Mouse (Mus musculus): Measurements from ENCODE around the gene Slc39a11.

DNA sequence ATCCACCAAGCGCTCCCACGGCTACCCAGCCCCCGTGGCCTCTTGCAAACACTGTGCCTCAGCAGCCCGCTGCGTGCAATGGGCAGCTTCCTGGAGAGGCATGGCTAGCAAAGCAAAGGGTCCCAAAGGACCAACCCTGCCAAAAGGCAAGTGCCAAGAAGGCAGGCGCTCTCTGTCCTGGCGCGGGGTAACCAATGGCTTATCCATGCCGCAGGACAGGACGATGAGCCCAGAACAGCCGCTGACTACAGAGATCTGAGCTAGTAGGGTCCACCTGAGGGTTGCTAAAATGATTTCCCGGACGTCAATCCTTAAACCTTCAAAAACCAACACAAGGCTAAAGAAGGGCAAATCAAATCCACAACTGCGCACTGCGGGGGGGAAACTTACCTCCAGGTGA lies 449.0 kb downstream of the Slc39a11 start:
- TF ChIP-seq CTCF (IDR thresholded peaks at IDR 0.05; ENCODE audit: insufficient read depth, low read length), result no peak
- no peak for TF ChIP-seq POLR2A (IDR thresholded peaks at IDR 0.05; ENCODE audit: borderline replicate concordance, extremely low read depth, low read depth, low read length)
